Mouse (Mus musculus): ENCODE data around the gene Kcna5. TPM values are rescaled to one million over a fixed set of nuclear protein-coding genes. Genes with fewer than 3 reads are reported as not detected.

Kcna5 gene
- polyA plus RNA-seq (2016; fragmentation: Nextera tagmentation; extraction: Ambion mirVana), result 1.3 TPM in 2 replicates

GRCm38 (mm10) chr6:126535208-126535910 is at the start of gene Kcna5:
Gene Kcna5, minus strand, starts transcription at chr6:126535412.
- Histone ChIP-seq H3K27ac (peak within 1 kb of the TSS; percentile 59), H3K4me1 (peaks cover 40% of the 10 kb centered on the region), H3K9me3 (replicated peaks) (no peaks in the 10 kb centered on the region), H3K27me3 (ENCODE audit: low read depth, poor library complexity, severe bottlenecking) (peaks cover 43% of the 10 kb centered on the region), H3K4me3 (peak within 1 kb of the TSS; percentile 48), H3K36me3 (no peaks in the 10 kb centered on the region)
- WGBS, result 2% methylated on average over 15 of the region's 15 CpGs
- peak; percentile 69 for DNase-seq (ENCODE audit: low spot score)

- Histone ChIP-seq H3K4me1 (peaks cover 23% of the 10 kb centered on the region), H3K27ac (no peak overlapping the region), H3K36me3 (no peaks in the 10 kb centered on the region), H3K4me3 (no peak overlapping the region), H3K27me3 (ENCODE audit: low read depth, poor library complexity, severe bottlenecking) (no peaks in the 10 kb centered on the region), H3K9me3 (replicated peaks) (no peaks in the 10 kb centered on the region)
- peak; percentile 58 for DNase-seq (ENCODE audit: low spot score)
- 56% methylated on average over 7 of the region's 7 CpGs for WGBS
Observed at GRCm38 (mm10) chr6:126583075-126583474, 47.9 kb upstream of the Kcna5 start.

GRCm38 (mm10) chr6:126581632-126582031 is 46.4 kb upstream of the Kcna5 start:
- WGBS, result 87% methylated on average over 8 of the region's 8 CpGs

GRCm38 (mm10) chr6:126580571-126580970 is 45.4 kb upstream of the Kcna5 start:
- Histone ChIP-seq H3K27ac (no peak overlapping the region), H3K27me3 (ENCODE audit: low read depth, poor library complexity, severe bottlenecking) (no peaks in the 10 kb centered on the region), H3K4me3 (no peak overlapping the region), H3K9me3 (replicated peaks) (no peaks in the 10 kb centered on the region), H3K4me1 (peaks cover 6% of the 10 kb centered on the region; the same call in 1 of the 2 replicates), H3K36me3 (no peaks in the 10 kb centered on the region)
- DNase-seq (ENCODE audit: low spot score), result no peak
- 89% methylated on average over 3 of the region's 3 CpGs for WGBS

More at GRCm38 (mm10) chr6:126581632-126582031, 46.4 kb upstream of the Kcna5 start:
- H3K36me3 ChIP-seq, result no peaks in the 10 kb centered on the region
- DNase-seq (ENCODE audit: low spot score), result no peak
- no peaks in the 10 kb centered on the region for H3K9me3 ChIP-seq (replicated peaks)
- no peak overlapping the region for H3K27ac ChIP-seq
- H3K27me3 ChIP-seq (ENCODE audit: low read depth, poor library complexity, severe bottlenecking), result no peaks in the 10 kb centered on the region
- peaks cover 11% of the 10 kb centered on the region for H3K4me1 ChIP-seq
- H3K4me3 ChIP-seq, result no peak overlapping the region

- Histone ChIP-seq H3K36me3 (no peaks in the 10 kb centered on the region), H3K27ac (no peak overlapping the region), H3K4me1 (peaks cover 6% of the 10 kb centered on the region; the same call in 1 of the 2 replicates), H3K27me3 (ENCODE audit: low read depth, poor library complexity, severe bottlenecking) (no peaks in the 10 kb centered on the region), H3K4me3 (no peak overlapping the region), H3K9me3 (replicated peaks) (no peaks in the 10 kb centered on the region)
- 79% methylated on average over 3 of the region's 3 CpGs for WGBS
- no peak for DNase-seq (ENCODE audit: low spot score)
Observed at GRCm38 (mm10) chr6:126577415-126577814, 42.2 kb upstream of the Kcna5 start.

GRCm38 (mm10) chr6:126576566-126576965 is 41.4 kb upstream of the Kcna5 start:
- 94% methylated on average over 1 of the region's 1 CpGs for WGBS

GRCm38 (mm10) chr6:126574778-126575177 is 39.6 kb upstream of the Kcna5 start:
- no peak for DNase-seq (ENCODE audit: low spot score)

More at GRCm38 (mm10) chr6:126576566-126576965, 41.4 kb upstream of the Kcna5 start:
- no peak overlapping the region for H3K27ac ChIP-seq
- H3K4me3 ChIP-seq, result no peak overlapping the region
- peaks cover 6% of the 10 kb centered on the region; the same call in 1 of the 2 replicates for H3K4me1 ChIP-seq
- no peaks in the 10 kb centered on the region for H3K9me3 ChIP-seq (replicated peaks)
- DNase-seq (ENCODE audit: low spot score), result no peak
- no peaks in the 10 kb centered on the region for H3K36me3 ChIP-seq
- no peaks in the 10 kb centered on the region for H3K27me3 ChIP-seq (ENCODE audit: low read depth, poor library complexity, severe bottlenecking)

GRCm38 (mm10) chr6:126573021-126573420 is 37.8 kb upstream of the Kcna5 start:
- 89% methylated on average over 5 of the region's 5 CpGs for WGBS
- no peak overlapping the region for H3K27ac ChIP-seq
- no peaks in the 10 kb centered on the region for H3K9me3 ChIP-seq (replicated peaks)
- H3K36me3 ChIP-seq, result no peaks in the 10 kb centered on the region
- DNase-seq (ENCODE audit: low spot score), result no peak
- 0 out of 2 replicates have a peak, but pooled peaks cover under 1% of the 10 kb centered on the region for H3K4me1 ChIP-seq
- H3K4me3 ChIP-seq, result no peak overlapping the region
- no peaks in the 10 kb centered on the region for H3K27me3 ChIP-seq (ENCODE audit: low read depth, poor library complexity, severe bottlenecking)

More at GRCm38 (mm10) chr6:126574778-126575177, 39.6 kb upstream of the Kcna5 start:
- WGBS, result 83% methylated on average over 7 of the region's 7 CpGs
- Histone ChIP-seq H3K4me3 (no peak overlapping the region), H3K36me3 (no peaks in the 10 kb centered on the region), H3K4me1 (peaks cover 6% of the 10 kb centered on the region; the same call in 1 of the 2 replicates), H3K27ac (no peak overlapping the region), H3K27me3 (ENCODE audit: low read depth, poor library complexity, severe bottlenecking) (no peaks in the 10 kb centered on the region), H3K9me3 (replicated peaks) (no peaks in the 10 kb centered on the region)

GRCm38 (mm10) chr6:126569809-126570208 is 34.6 kb upstream of the Kcna5 start:
- H3K9me3 ChIP-seq (replicated peaks), result no peaks in the 10 kb centered on the region
- no peaks in the 10 kb centered on the region for H3K27me3 ChIP-seq (ENCODE audit: low read depth, poor library complexity, severe bottlenecking)
- H3K36me3 ChIP-seq, result no peaks in the 10 kb centered on the region
- no peak overlapping the region for H3K27ac ChIP-seq
- WGBS, result 84% methylated on average over 7 of the region's 7 CpGs
- no peaks in the 10 kb centered on the region for H3K4me1 ChIP-seq
- DNase-seq (ENCODE audit: low spot score), result no peak
- H3K4me3 ChIP-seq, result no peak overlapping the region

- 87% methylated on average over 14 of the region's 14 CpGs for WGBS
- H3K27me3 ChIP-seq (ENCODE audit: low read depth, poor library complexity, severe bottlenecking), result no peaks in the 10 kb centered on the region
- peaks cover 7% of the 10 kb centered on the region; the same call in 1 of the 2 replicates for H3K4me1 ChIP-seq
- no peak for DNase-seq (ENCODE audit: low spot score)
- no peak overlapping the region for H3K4me3 ChIP-seq
- H3K36me3 ChIP-seq, result no peaks in the 10 kb centered on the region
- no peaks in the 10 kb centered on the region for H3K9me3 ChIP-seq (replicated peaks)
- H3K27ac ChIP-seq, result no peak overlapping the region
Observed at GRCm38 (mm10) chr6:126568046-126568830, 33.0 kb upstream of the Kcna5 start.

- Histone ChIP-seq H3K36me3 (no peaks in the 10 kb centered on the region), H3K27me3 (ENCODE audit: low read depth, poor library complexity, severe bottlenecking) (no peaks in the 10 kb centered on the region), H3K9me3 (replicated peaks) (no peaks in the 10 kb centered on the region), H3K27ac (no peak overlapping the region), H3K4me1 (peaks cover 7% of the 10 kb centered on the region; the same call in 1 of the 2 replicates), H3K4me3 (no peak overlapping the region)
- DNase-seq (ENCODE audit: low spot score), result no peak
- WGBS, result 92% methylated on average over 9 of the region's 9 CpGs
Observed at GRCm38 (mm10) chr6:126567326-126567725, 32.1 kb upstream of the Kcna5 start.

- H3K36me3 ChIP-seq, result no peaks in the 10 kb centered on the region
- no peak overlapping the region for H3K4me3 ChIP-seq
- WGBS, result 60% methylated on average over 6 of the region's 6 CpGs
- no peaks in the 10 kb centered on the region for H3K27me3 ChIP-seq (ENCODE audit: low read depth, poor library complexity, severe bottlenecking)
- H3K4me1 ChIP-seq, result peaks cover 20% of the 10 kb centered on the region
- no peaks in the 10 kb centered on the region for H3K9me3 ChIP-seq (replicated peaks)
- no peak for DNase-seq (ENCODE audit: low spot score)
- no peak overlapping the region for H3K27ac ChIP-seq
Observed at GRCm38 (mm10) chr6:126564376-126564775, 29.2 kb upstream of the Kcna5 start.

GRCm38 (mm10) chr6:126563898-126564297 is 28.7 kb upstream of the Kcna5 start:
- WGBS, result 17% methylated on average over 7 of the region's 7 CpGs
- H3K4me3 ChIP-seq, result no peak overlapping the region
- H3K4me1 ChIP-seq, result peaks cover 20% of the 10 kb centered on the region
- no peaks in the 10 kb centered on the region for H3K27me3 ChIP-seq (ENCODE audit: low read depth, poor library complexity, severe bottlenecking)
- peak; percentile 90 for DNase-seq (ENCODE audit: low spot score)
- no peak overlapping the region for H3K27ac ChIP-seq
- no peaks in the 10 kb centered on the region for H3K9me3 ChIP-seq (replicated peaks)
- no peaks in the 10 kb centered on the region for H3K36me3 ChIP-seq

All from limb, embryonic 10.5 days (tissue).